Mouse (Mus musculus): ENCODE measurements around the gene Nectin1. TPM values are rescaled to one million over a fixed set of nuclear protein-coding genes. Genes with fewer than 3 reads are reported as not detected.
A peak's percentile ranks its signal among the peaks of the same experiment; 100 is the strongest.

The Nectin1 gene
- polyA plus RNA-seq (2016; fragmentation: Nextera tagmentation; extraction: Ambion mirVana), result 1.7 and 3.9 TPM in 2 replicates

GRCm38 (mm10) chr9:43743647-43744137 is at the start of gene Nectin1:
Nectin1 (plus strand) TSS chr9:43743984.
- under 1% methylated on average over 51 of the region's 51 CpGs for WGBS
- Histone ChIP-seq H3K4me3 (peak within 1 kb of the TSS; percentile 82), H3K27ac (peak within 1 kb of the TSS; percentile 94), H3K27me3 (ENCODE audit: insufficient read depth, poor library complexity, severe bottlenecking) (peaks cover 33% of the 10 kb centered on the region; the same call in 1 of the 2 replicates), H3K9me3 (no peaks in the 10 kb centered on the region), H3K36me3 (no peaks in the 10 kb centered on the region), H3K4me1 (peaks cover 47% of the 10 kb centered on the region)
- DNase-seq (ENCODE audit: low spot score), result peak; percentile 92

GRCm38 (mm10) chr9:43698080-43698712 is 45.6 kb upstream of the Nectin1 start:
- H3K36me3 ChIP-seq, result no peaks in the 10 kb centered on the region
- H3K4me1 ChIP-seq, result no peaks in the 10 kb centered on the region
- peak; percentile 93 for DNase-seq (ENCODE audit: low spot score)
- H3K4me3 ChIP-seq, result no peak overlapping the region
- 6% methylated on average over 8 of the region's 8 CpGs for WGBS
- no peak overlapping the region for H3K27ac ChIP-seq
- no peaks in the 10 kb centered on the region for H3K9me3 ChIP-seq
- peaks cover 11% of the 10 kb centered on the region for H3K27me3 ChIP-seq (ENCODE audit: insufficient read depth, poor library complexity, severe bottlenecking)

- no peak for DNase-seq (ENCODE audit: low spot score)
- no peaks in the 10 kb centered on the region for H3K4me1 ChIP-seq
- 82% methylated on average over 10 of the region's 10 CpGs for WGBS
- H3K27me3 ChIP-seq (ENCODE audit: insufficient read depth, poor library complexity, severe bottlenecking), result peaks cover 11% of the 10 kb centered on the region
- H3K36me3 ChIP-seq, result no peaks in the 10 kb centered on the region
- no peak overlapping the region for H3K4me3 ChIP-seq
- no peaks in the 10 kb centered on the region for H3K9me3 ChIP-seq
- H3K27ac ChIP-seq, result no peak overlapping the region
Observed at GRCm38 (mm10) chr9:43698841-43699240, 44.9 kb upstream of the Nectin1 start.

GRCm38 (mm10) chr9:43699417-43700225 is 44.2 kb upstream of the Nectin1 start:
- Histone ChIP-seq H3K4me1 (no peaks in the 10 kb centered on the region), H3K9me3 (no peaks in the 10 kb centered on the region), H3K36me3 (no peaks in the 10 kb centered on the region), H3K27ac (no peak overlapping the region), H3K27me3 (ENCODE audit: insufficient read depth, poor library complexity, severe bottlenecking) (peaks cover 11% of the 10 kb centered on the region), H3K4me3 (no peak overlapping the region)
- no peak for DNase-seq (ENCODE audit: low spot score)
- 66% methylated on average over 11 of the region's 11 CpGs for WGBS

- Histone ChIP-seq H3K9me3 (no peaks in the 10 kb centered on the region), H3K4me3 (no peak overlapping the region), H3K27me3 (ENCODE audit: insufficient read depth, poor library complexity, severe bottlenecking) (peaks cover 11% of the 10 kb centered on the region), H3K4me1 (no peaks in the 10 kb centered on the region), H3K27ac (no peak overlapping the region), H3K36me3 (no peaks in the 10 kb centered on the region)
- DNase-seq (ENCODE audit: low spot score), result no peak
- 73% methylated on average over 3 of the region's 3 CpGs for WGBS
Observed at GRCm38 (mm10) chr9:43700226-43700579, 43.6 kb upstream of the Nectin1 start.

- no peaks in the 10 kb centered on the region for H3K9me3 ChIP-seq
- no peak overlapping the region for H3K4me3 ChIP-seq
- no peak overlapping the region for H3K27ac ChIP-seq
- DNase-seq (ENCODE audit: low spot score), result no peak
- no peaks in the 10 kb centered on the region for H3K36me3 ChIP-seq
- no peaks in the 10 kb centered on the region for H3K4me1 ChIP-seq
- H3K27me3 ChIP-seq (ENCODE audit: insufficient read depth, poor library complexity, severe bottlenecking), result peaks cover 11% of the 10 kb centered on the region
Observed at GRCm38 (mm10) chr9:43701748-43702147, 42.0 kb upstream of the Nectin1 start.

- Histone ChIP-seq H3K36me3 (no peaks in the 10 kb centered on the region), H3K4me1 (no peaks in the 10 kb centered on the region), H3K27me3 (ENCODE audit: insufficient read depth, poor library complexity, severe bottlenecking) (peaks cover 5% of the 10 kb centered on the region), H3K4me3 (no peak overlapping the region), H3K9me3 (no peaks in the 10 kb centered on the region), H3K27ac (no peak overlapping the region)
- DNase-seq (ENCODE audit: low spot score), result no peak
- 68% methylated on average over 4 of the region's 4 CpGs for WGBS
Observed at GRCm38 (mm10) chr9:43707571-43707970, 36.2 kb upstream of the Nectin1 start.

GRCm38 (mm10) chr9:43708715-43709114 is 35.1 kb upstream of the Nectin1 start:
- Histone ChIP-seq H3K4me1 (no peaks in the 10 kb centered on the region), H3K9me3 (no peaks in the 10 kb centered on the region), H3K4me3 (no peak overlapping the region), H3K27ac (no peak overlapping the region), H3K36me3 (no peaks in the 10 kb centered on the region), H3K27me3 (ENCODE audit: insufficient read depth, poor library complexity, severe bottlenecking) (peaks cover 5% of the 10 kb centered on the region)
- DNase-seq (ENCODE audit: low spot score), result no peak
- WGBS, result 84% methylated on average over 2 of the region's 2 CpGs

- Histone ChIP-seq H3K9me3 (no peaks in the 10 kb centered on the region), H3K4me1 (no peaks in the 10 kb centered on the region), H3K27me3 (ENCODE audit: insufficient read depth, poor library complexity, severe bottlenecking) (peaks cover 20% of the 10 kb centered on the region; the same call in 1 of the 2 replicates), H3K4me3 (no peak overlapping the region), H3K36me3 (no peaks in the 10 kb centered on the region), H3K27ac (no peak overlapping the region)
- no peak for DNase-seq (ENCODE audit: low spot score)
- 53% methylated on average over 3 of the region's 3 CpGs for WGBS
Observed at GRCm38 (mm10) chr9:43713432-43713831, 30.4 kb upstream of the Nectin1 start.

- WGBS, result 67% methylated on average over 4 of the region's 4 CpGs
- H3K27ac ChIP-seq, result no peak overlapping the region
- no peak overlapping the region for H3K4me3 ChIP-seq
Observed at GRCm38 (mm10) chr9:43719407-43719839, 24.4 kb upstream of the Nectin1 start.

GRCm38 (mm10) chr9:43720046-43720445 is 23.7 kb upstream of the Nectin1 start:
- DNase-seq (ENCODE audit: low spot score), result no peak
- Histone ChIP-seq H3K4me1 (peaks cover 8% of the 10 kb centered on the region), H3K27me3 (ENCODE audit: insufficient read depth, poor library complexity, severe bottlenecking) (peaks cover 39% of the 10 kb centered on the region; the same call in 1 of the 2 replicates), H3K9me3 (no peaks in the 10 kb centered on the region), H3K4me3 (no peak overlapping the region), H3K36me3 (no peaks in the 10 kb centered on the region), H3K27ac (no peak overlapping the region)
- 69% methylated on average over 1 of the region's 1 CpGs for WGBS

More at GRCm38 (mm10) chr9:43719407-43719839, 24.4 kb upstream of the Nectin1 start:
- Histone ChIP-seq H3K9me3 (no peaks in the 10 kb centered on the region), H3K36me3 (no peaks in the 10 kb centered on the region), H3K27me3 (ENCODE audit: insufficient read depth, poor library complexity, severe bottlenecking) (peaks cover 36% of the 10 kb centered on the region; the same call in 1 of the 2 replicates), H3K4me1 (peaks cover 8% of the 10 kb centered on the region)
- no peak for DNase-seq (ENCODE audit: low spot score)

- H3K4me3 ChIP-seq, result no peak overlapping the region
- WGBS, result 3% methylated on average over 4 of the region's 4 CpGs
- peaks cover 30% of the 10 kb centered on the region for H3K27me3 ChIP-seq (ENCODE audit: insufficient read depth, poor library complexity, severe bottlenecking)
Observed at GRCm38 (mm10) chr9:43724093-43724492, 19.7 kb upstream of the Nectin1 start.

More at GRCm38 (mm10) chr9:43724093-43724492, 19.7 kb upstream of the Nectin1 start:
- Histone ChIP-seq H3K36me3 (no peaks in the 10 kb centered on the region), H3K9me3 (no peaks in the 10 kb centered on the region), H3K4me1 (peaks cover 8% of the 10 kb centered on the region), H3K27ac (no peak overlapping the region)
- DNase-seq (ENCODE audit: low spot score), result no peak

All from heart, embryonic 10.5 days (tissue).